Mouse (Mus musculus) embryo, embryonic 11 days (tissue): ENCODE measurements around the gene Shc3.

Source experiments
- DNase-seq: peaks from one replicate; pipeline ENCODE4 v3.0.0-alpha.2; 2015

Gene Shc3

GRCm38 (mm10) chr13:51567411-51567851, 1.8 kb downstream of the Shc3 start:
- peak; percentile 58 for DNase-seq

GRCm38 (mm10) chr13:51567078-51567395, 2.2 kb downstream of the Shc3 start:
- peak; percentile 33 for DNase-seq

DNA sequence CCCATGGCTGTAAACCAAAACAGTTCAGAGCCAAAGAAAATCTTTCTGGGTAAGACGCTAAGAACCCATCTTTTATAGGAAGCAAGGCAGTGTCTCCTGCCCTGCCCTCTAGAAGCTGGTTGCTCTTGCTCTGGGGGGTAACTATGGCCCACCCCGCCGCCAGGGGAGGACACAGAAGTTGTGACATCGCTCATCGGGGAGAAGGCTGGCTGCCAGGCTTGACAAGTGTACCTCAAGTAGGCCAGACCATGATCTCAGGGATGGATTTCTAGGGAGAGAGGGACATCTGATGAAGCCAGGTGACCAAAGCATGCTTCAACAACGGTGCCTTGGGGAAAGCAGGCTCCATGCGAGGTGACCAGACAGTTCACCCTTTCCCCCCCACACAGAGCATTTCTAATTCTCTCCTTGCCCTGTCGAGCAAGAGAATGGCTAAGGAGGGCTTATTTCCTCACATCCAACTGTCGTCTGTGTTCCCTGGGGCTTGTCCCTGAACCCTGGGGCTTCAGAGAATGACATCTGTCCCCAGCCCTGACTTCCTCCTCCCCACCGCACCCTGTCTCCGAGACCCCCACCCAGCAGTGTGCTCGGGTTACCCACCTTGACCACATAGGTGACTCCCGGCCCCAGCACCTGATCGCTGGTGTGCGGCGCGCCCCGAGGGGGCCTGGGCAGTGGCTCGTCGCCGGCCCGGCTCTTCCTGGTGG, 2.7 kb downstream of the Shc3 start:
- peak; percentile 11 for DNase-seq

DNA sequence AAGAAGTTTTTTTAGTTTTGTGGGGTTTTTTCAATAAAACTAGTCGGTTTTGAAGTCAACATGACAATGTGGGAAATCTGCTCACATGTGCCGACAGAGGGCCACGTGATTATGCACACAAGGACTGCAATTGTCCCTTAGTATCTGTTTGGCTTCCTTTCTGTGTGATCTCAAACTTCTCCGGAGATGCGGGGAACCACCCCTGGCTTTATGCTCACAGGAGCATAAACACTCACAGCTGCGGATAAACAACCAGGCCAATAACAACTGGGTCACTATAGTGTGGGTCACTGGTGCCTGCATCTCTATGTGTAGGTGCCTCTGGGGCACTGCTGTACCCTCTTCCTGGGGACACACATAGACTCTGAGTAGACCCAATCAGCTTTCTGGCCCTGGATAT, 4.5 kb downstream of the Shc3 start:
- no peak for DNase-seq

GRCm38 (mm10) chr13:51553343-51553742, 15.9 kb downstream of the Shc3 start:
- no peak for DNase-seq

- no peak for DNase-seq
Measured at GRCm38 (mm10) chr13:51552233-51552632, 17.0 kb downstream of the Shc3 start.

- no peak for DNase-seq
Measured at GRCm38 (mm10) chr13:51551824-51552223, 17.4 kb downstream of the Shc3 start.

- DNase-seq: no peak
Measured at GRCm38 (mm10) chr13:51539816-51540215, 29.4 kb downstream of the Shc3 start.

- no peak for DNase-seq
Measured at GRCm38 (mm10) chr13:51535326-51535725, 33.9 kb downstream of the Shc3 start.

DNA sequence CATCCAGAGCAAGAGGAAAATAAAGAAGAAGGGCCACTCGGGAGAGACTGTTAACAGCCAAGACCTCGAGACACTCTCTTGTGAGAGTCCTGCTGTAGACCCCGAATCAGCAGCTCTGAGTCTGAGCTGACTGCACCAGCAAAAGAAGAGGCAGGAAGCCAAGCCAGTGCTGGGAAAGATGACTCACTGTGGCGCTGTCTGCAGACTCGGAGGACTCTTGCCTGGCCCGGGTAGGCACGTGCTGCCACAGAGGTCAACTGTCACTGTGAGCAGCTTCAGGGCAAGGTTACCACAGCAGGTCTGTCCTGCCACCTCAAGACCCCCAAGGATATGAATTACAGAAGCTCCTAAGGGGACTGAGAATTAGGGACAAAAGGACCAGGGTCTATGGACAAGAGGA, 42.7 kb downstream of the Shc3 start:
- DNase-seq: peak; percentile 2

GRCm38 (mm10) chr13:51524316-51524715, 44.9 kb downstream of the Shc3 start:
- no peak for DNase-seq

DNA sequence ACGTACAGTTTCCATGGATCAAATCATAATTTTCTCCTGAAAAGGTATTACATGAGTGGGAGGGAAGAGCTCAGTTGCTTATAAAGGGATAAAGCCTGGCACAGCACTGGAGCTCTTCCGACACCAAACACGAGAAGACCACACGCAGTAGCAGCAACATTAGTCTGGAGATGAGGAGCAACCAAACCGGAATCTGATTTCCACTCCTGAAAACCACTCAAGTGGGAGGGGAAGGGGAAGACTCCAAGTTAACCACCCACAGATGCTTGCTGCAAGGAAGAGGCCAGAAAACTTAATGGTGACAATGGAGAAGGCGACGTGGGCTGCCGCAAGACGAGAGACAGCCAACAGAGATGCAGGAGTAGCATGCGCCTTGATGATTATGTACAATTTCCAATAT, 45.9 kb downstream of the Shc3 start:
- no peak for DNase-seq

DNA sequence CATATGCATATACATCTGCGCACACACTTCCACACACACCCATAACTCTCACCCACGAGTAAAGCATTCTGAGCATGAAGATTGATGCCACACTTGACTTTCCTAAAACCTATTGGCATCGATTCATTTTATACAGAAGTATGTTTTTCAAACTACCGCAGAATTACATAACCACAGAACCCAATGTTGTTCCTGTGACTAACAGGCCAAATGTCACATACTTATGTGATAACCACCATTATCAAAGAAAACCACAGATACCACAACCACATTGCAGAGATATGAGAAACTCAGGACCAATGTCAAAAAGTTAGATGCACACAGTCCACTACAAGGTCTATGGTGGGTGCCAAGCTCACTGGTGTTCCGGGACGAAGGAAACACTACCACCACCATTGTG, 50.3 kb downstream of the Shc3 start:
- no peak for DNase-seq

DNA sequence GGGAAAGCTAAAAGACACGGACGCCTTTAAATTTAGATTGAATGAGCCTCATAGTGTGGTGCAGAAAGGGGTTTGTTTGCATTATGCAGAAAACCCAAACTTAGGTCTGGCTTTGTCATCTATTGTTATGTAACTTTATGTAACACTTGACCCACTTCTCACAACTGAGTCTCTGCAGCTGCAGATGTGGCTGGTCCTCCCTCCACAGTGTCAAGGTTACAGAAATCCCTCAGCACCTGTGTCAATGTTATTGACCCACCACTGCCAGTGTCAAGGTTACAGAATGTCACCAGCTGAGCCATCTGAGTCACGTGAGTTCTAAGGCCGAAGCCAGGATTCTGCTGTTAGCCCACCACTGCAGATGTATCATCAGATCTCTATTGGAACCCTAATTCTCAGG, 51.3 kb downstream of the Shc3 start:
- no peak for DNase-seq

- DNase-seq: no peak
Measured at GRCm38 (mm10) chr13:51508836-51509235, 60.4 kb downstream of the Shc3 start.

DNA sequence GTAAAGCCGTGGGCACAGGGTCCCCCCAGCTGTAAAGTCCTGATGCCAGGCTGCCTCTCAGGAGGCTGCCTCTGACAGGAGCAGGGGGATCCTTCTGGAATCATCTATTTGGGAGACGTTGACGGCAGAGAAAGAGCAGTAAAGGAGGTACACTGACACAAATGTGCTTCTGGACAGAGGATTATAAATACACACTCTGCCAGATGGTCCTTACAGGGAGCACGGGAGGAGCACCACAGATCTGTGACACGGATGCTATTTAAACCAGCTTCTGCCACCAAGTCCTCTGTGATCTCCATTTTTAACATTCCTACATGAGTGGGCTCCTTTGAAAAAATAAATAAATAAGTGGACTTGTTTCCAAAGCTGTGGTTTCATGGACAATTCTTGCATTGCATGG, 63.5 kb downstream of the Shc3 start:
- no peak for DNase-seq

DNA sequence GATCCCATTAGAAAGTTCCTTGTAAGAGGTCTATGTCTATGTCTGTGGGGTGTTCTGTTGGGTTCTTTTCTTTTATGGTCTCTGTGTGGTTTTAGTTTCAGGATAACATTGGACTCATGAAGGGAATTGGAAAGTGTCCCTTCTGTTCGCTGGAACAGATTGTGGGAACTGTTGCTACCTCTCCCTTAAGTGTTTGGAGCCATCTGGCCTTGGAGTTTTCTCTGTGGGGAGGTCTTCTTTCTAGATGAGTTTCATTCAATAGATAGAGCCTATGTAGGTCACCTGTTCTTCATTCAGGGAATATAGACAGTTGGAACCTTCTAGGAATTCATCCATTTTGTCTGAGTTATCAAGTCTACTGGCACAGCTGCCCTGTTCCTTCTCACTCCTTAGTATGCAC, 69.5 kb downstream of the Shc3 start:
- DNase-seq: no peak

DNA sequence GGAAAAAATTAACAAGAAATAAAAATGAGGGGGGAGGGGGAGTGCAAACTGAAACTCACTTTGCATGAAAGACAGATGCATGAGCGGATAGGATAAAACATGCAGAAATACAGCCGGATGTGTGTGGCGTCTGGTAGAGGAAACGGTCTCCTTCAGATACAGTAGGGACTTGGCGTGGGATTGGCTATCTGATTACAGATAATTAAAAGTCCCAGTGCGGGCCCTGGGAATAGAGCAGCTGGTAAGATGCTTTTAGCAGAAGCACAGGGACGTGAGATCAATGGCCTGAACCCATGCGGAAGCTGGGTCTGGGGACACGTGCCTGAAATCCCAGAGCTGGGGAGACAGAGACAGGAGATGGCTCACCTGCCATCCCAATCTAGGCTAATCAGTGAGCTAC, 75.5 kb downstream of the Shc3 start:
- no peak for DNase-seq

- DNase-seq: no peak
Measured at GRCm38 (mm10) chr13:51491649-51492435, 77.4 kb downstream of the Shc3 start.

DNA sequence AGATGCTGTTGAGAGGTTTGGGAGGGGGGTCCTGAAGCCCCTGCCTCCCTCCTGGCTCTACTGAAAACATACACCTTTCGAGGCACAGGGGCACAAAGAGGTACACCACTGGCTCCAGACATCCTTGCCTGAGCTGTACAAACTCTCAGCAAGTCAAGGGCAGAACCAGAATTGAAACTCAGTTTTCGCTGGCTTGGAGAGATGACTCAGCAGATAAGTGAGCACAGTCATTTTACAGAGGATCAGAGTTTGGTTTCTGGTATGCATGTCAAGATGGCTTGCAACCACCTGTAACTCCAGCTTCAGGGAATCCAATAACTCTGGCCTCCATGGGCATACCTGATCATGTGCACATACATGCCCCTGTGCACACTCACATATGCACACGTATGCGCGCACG, 79.0 kb downstream of the Shc3 start:
- no peak for DNase-seq

DNA sequence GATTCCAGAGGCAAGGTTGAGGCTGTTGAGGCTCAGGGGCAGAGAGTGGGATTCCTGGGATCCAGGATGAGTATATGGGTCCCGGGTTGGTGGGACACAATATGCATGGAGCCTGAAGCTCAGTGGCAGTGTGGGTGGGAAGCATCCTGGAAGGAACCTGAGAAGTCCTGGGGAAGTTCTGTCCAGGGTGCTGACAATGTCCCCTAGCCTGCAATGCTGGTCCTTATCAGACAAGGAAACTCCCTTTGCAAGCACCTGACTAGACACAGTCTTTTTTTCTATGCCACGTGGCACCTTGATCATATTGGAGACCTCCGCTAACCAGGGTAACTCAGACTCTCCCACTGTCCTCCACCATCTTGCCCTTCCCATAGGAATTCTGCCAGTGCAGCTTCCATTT, 80.3 kb downstream of the Shc3 start:
- DNase-seq: peak; percentile 14

DNA sequence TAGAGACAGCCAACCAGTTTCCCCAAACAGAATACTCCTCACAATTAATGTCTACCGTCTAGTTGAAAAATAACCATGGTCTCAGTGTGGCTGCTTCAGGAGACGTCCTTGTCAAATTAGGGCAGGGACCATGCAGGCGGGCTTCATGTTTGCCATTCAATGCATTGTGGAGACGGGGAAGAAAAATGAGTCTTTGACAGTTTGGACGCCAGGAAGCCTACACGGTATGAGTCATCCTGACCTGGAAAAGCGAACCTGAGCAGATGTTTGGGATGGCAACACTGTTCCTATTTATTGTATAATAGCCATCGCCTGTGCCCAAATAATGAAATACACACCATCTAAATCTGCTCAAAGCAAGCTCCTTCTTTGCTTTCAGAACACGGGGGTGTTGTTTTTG, 83.9 kb downstream of the Shc3 start:
- DNase-seq: no peak

- no peak for DNase-seq
Measured at GRCm38 (mm10) chr13:51482786-51483185, 86.4 kb downstream of the Shc3 start.

GRCm38 (mm10) chr13:51480341-51481011, 88.7 kb downstream of the Shc3 start:
- no peak for DNase-seq
